Mouse (Mus musculus): ENCODE measurements around the gene Olfr549.

DNA sequence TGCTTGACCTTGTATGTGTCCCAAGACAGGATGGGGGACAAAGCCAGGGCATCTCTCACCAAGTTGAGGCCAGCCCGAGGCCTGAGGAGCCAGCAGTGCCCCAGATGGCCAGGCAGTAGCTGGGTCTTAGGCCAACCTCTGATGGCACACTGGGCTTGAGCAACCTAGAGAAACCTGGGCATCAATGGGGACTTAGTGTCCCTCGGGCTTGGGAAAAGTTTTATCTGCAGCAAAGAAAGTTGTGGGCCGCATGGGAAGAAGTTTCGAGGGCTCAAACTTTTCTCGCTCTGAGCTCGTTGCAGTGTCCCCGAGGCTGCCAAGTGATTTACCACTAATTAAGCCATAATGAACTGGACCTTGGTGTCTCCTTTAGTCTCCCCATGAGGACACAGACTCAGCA, 39.9 kb upstream of the Olfr549 start:
- no peak for TF ChIP-seq POLR2A (IDR thresholded peaks at IDR 0.05; ENCODE audit: borderline replicate concordance, control insufficient read depth, low read depth, low read length)
- no peak for TF ChIP-seq CTCF (IDR thresholded peaks at IDR 0.05; ENCODE audit: control insufficient read depth, insufficient read depth, low read length)
